Mouse (Mus musculus): ENCODE data around the gene Dffa. TPM values are rescaled to one million over a fixed set of nuclear protein-coding genes. Genes with fewer than 3 reads are reported as not detected.
A peak's percentile ranks its signal among the peaks of the same experiment; 100 is the strongest.

The Dffa gene
- polyA plus RNA-seq, 1 experiment from 2014 or later: 28.1 TPM

DNA sequence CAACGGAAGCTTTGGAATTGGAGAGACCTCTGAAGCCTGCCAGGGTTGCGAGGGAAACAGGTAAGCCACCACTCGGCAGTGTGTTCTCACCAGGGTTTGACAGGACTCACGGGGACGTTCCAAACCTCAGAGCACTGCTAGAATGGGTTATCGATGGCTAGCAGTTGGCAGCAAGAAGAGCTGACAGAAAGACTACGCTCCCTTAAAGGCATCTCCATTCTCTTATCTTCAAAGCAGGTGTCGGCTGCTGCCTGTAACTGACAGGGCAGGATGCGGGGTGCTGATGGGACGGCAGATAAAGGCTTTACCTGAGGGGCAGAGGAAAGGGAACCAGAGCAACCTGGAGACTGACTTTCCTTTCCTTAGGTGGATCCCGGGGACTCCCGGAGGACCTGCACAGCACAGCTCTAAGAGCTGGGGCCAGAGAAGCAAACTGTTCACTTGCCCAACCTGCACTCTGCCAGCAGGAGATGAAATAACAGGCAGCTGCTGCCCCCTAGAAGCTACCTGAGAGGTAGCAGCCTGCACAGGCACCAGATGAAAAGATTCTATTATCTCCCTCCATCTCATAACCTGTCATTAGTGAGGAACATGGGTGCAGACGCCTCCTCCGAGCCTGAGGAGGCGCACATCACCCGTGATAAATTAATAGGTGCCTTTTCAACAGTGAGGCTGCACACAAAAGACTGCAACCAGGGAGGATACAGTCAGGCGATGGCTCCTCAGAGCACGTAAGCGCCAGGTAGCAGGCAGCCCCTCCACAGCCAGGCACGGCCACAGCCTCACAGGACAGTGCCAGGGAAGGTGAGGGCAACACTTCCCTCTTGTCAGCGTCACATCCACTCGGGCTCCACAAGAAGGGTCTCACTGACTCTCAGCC is 37.0 kb upstream of the Dffa start:
- H3K4me2 ChIP-seq (replicated peaks): no peak overlapping the region
- no peak overlapping the region for H3K27ac ChIP-seq
- H3K36me3 ChIP-seq: peaks cover 10% of the 10 kb centered on the region
- no peak overlapping the region for H3K9ac ChIP-seq
- no peak overlapping the region for H3K4me3 ChIP-seq
- WGBS: 80% methylated on average over 22 of the region's 22 CpGs
- no peaks in the 10 kb centered on the region for H3K27me3 ChIP-seq
- peaks cover 4% of the 10 kb centered on the region; the same call in 1 of the 2 replicates for H3K4me1 ChIP-seq
- H3K9me3 ChIP-seq: no peaks in the 10 kb centered on the region
- ATAC-seq (ENCODE audit: insufficient number of reproducible peaks, insufficient read depth, low FRiP score, low TSS enrichment): no peak

DNA sequence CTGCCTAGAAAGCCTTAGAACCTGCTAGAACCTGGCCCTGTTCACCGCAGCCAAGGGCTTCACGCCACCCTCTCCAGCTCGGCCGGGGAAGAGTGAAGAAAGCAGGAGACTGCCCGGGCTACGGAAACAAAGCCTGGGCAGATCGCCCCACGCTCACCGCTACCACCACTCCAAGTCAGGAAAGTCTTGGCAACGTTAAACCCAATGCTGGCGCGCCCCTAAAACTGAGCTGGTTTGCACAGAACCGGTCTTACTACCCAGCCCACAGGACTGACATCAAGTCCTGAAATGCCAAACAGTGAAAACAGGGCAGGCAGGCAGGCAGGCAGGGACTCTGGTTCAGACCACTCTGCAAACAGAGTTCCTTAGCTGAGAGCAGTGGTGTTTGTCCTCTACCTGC is 28.9 kb upstream of the Dffa start:
- ATAC-seq (ENCODE audit: insufficient number of reproducible peaks, insufficient read depth, low FRiP score, low TSS enrichment): no peak
- 93% methylated on average over 13 of the region's 13 CpGs for WGBS
- Histone ChIP-seq H3K4me3 (no peak overlapping the region), H3K4me2 (replicated peaks) (no peak overlapping the region), H3K9ac (no peak overlapping the region), H3K27ac (no peak overlapping the region), H3K4me1 (peaks cover 3% of the 10 kb centered on the region; the same call in 1 of the 2 replicates), H3K36me3 (peaks cover 17% of the 10 kb centered on the region), H3K9me3 (no peaks in the 10 kb centered on the region), H3K27me3 (no peaks in the 10 kb centered on the region)

DNA sequence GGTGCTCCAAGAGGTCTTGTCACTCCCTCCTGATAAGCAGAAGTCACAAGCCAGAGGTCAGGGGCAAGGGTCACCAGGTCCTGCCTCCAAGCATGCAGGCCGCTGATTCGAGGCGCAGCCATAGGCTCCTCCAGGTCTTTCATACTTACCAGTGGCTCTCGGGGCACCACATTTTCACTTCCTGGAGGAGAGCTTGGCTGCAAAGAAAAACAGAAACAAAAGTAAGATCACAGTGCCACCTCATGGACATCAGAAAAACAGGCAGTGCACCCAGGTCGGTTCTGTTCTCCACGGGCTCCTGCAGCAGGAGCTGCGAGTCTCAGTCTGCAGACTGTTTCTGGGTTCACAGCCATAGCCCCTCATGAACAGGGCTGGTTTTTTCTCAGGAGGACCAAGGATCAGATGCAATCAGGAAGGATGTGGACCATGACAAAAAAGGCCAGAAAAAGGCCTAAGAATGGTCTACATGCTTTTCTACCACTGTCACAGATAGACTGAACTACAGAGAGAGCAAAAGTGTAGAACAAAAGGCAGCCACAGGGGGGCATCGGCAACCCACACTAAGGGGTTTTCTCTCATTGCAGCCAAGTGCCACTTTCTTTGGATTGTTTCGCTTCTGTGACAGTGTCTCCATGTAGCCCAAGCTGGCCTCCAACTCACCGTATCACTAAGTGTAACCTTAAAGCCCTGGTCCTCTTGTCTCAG is 27.9 kb upstream of the Dffa start:
- peaks cover 3% of the 10 kb centered on the region; the same call in 1 of the 2 replicates for H3K4me1 ChIP-seq
- no peak overlapping the region for H3K9ac ChIP-seq
- H3K4me2 ChIP-seq (replicated peaks): no peak overlapping the region
- H3K27ac ChIP-seq: no peak overlapping the region
- H3K27me3 ChIP-seq: no peaks in the 10 kb centered on the region
- H3K4me3 ChIP-seq: no peak overlapping the region
- peak; percentile 19; the same call in 1 of the 2 replicates for ATAC-seq (ENCODE audit: insufficient number of reproducible peaks, insufficient read depth, low FRiP score, low TSS enrichment)
- H3K9me3 ChIP-seq: no peaks in the 10 kb centered on the region
- peaks cover 17% of the 10 kb centered on the region for H3K36me3 ChIP-seq
- 23% methylated on average over 10 of the region's 10 CpGs for WGBS

GRCm38 (mm10) chr4:149078261-149078660 is 25.7 kb upstream of the Dffa start:
- WGBS: 52% methylated on average over 4 of the region's 4 CpGs
- H3K4me3 ChIP-seq: no peak overlapping the region
- no peak overlapping the region for H3K4me2 ChIP-seq (replicated peaks)
- H3K9ac ChIP-seq: no peak overlapping the region
- no peaks in the 10 kb centered on the region for H3K9me3 ChIP-seq
- no peaks in the 10 kb centered on the region; the same call in 1 of the 2 replicates for H3K36me3 ChIP-seq
- peaks cover 9% of the 10 kb centered on the region for H3K4me1 ChIP-seq
- no peak for ATAC-seq (ENCODE audit: insufficient number of reproducible peaks, insufficient read depth, low FRiP score, low TSS enrichment)
- H3K27me3 ChIP-seq: no peaks in the 10 kb centered on the region
- H3K27ac ChIP-seq: no peak overlapping the region

GRCm38 (mm10) chr4:149079629-149080028 is 24.3 kb upstream of the Dffa start:
- WGBS: 89% methylated on average over 6 of the region's 6 CpGs
- Histone ChIP-seq H3K4me1 (peaks cover 9% of the 10 kb centered on the region), H3K9ac (no peak overlapping the region), H3K36me3 (no peaks in the 10 kb centered on the region; the same call in 1 of the 2 replicates), H3K4me3 (no peak overlapping the region), H3K27me3 (no peaks in the 10 kb centered on the region), H3K9me3 (no peaks in the 10 kb centered on the region), H3K27ac (no peak overlapping the region), H3K4me2 (replicated peaks) (no peak overlapping the region)
- ATAC-seq (ENCODE audit: insufficient number of reproducible peaks, insufficient read depth, low FRiP score, low TSS enrichment): no peak

DNA sequence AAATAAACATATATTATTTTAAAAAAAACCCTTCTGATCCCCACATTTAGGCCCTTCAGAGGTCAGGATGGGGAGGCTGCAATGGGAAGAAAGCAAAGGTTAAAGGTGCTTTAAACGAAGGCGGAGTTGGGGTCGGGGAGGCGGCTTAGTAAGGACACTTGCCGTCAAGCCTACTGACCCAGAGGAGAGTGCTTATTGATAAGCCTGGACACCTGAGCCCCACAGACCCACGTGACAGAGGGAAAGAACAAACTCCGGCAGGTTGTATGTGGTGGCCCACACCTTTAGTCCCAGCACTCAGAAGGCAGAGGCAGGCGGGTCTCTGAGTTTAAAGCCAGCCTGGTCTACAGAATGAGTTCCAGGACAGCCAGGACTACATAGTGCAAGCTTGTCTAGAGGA is 23.8 kb upstream of the Dffa start:
- Histone ChIP-seq H3K27me3 (no peaks in the 10 kb centered on the region), H3K9ac (no peak overlapping the region), H3K4me1 (peaks cover 9% of the 10 kb centered on the region), H3K4me2 (replicated peaks) (no peak overlapping the region), H3K4me3 (no peak overlapping the region), H3K9me3 (no peaks in the 10 kb centered on the region), H3K36me3 (no peaks in the 10 kb centered on the region; the same call in 1 of the 2 replicates), H3K27ac (no peak overlapping the region)
- WGBS: 89% methylated on average over 8 of the region's 8 CpGs
- ATAC-seq (ENCODE audit: insufficient number of reproducible peaks, insufficient read depth, low FRiP score, low TSS enrichment): no peak

DNA sequence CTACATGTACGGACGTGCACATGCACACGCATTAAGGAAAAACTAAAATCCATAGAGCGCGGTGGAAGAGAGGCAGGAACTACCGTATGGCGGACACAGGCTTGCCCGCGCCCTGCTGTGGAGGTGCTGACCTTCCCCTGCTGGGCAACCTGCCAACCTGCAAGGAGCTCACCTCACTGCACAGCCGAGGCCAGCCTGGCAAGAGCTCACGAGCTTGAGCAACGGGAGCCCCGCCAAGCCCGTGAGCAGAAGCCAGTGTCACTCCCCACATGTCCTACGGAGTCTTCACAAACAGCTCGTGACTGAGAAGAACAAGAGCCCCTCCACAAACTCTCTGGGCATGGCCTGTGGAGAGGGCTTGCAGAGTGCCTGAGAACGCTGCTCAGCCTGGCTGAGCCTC is 22.4 kb upstream of the Dffa start:
- H3K27me3 ChIP-seq: no peaks in the 10 kb centered on the region
- H3K4me2 ChIP-seq (replicated peaks): no peak overlapping the region
- peaks cover 6% of the 10 kb centered on the region; the same call in 1 of the 2 replicates for H3K4me1 ChIP-seq
- H3K9me3 ChIP-seq: no peaks in the 10 kb centered on the region
- H3K36me3 ChIP-seq: no peaks in the 10 kb centered on the region
- ATAC-seq (ENCODE audit: insufficient number of reproducible peaks, insufficient read depth, low FRiP score, low TSS enrichment): no peak
- no peak overlapping the region for H3K4me3 ChIP-seq
- H3K27ac ChIP-seq: no peak overlapping the region
- no peak overlapping the region for H3K9ac ChIP-seq
- 81% methylated on average over 17 of the region's 17 CpGs for WGBS

GRCm38 (mm10) chr4:149085381-149085780 is 18.6 kb upstream of the Dffa start:
- Histone ChIP-seq H3K27ac (no peak overlapping the region), H3K9ac (no peak overlapping the region), H3K36me3 (no peaks in the 10 kb centered on the region), H3K4me1 (peaks cover 6% of the 10 kb centered on the region; the same call in 1 of the 2 replicates), H3K4me3 (no peak overlapping the region), H3K27me3 (no peaks in the 10 kb centered on the region), H3K9me3 (no peaks in the 10 kb centered on the region), H3K4me2 (replicated peaks) (no peak overlapping the region)
- 82% methylated on average over 5 of the region's 5 CpGs for WGBS
- ATAC-seq (ENCODE audit: insufficient number of reproducible peaks, insufficient read depth, low FRiP score, low TSS enrichment): no peak

GRCm38 (mm10) chr4:149091364-149091763 is 12.6 kb upstream of the Dffa start:
- 88% methylated on average over 8 of the region's 8 CpGs for WGBS
- ATAC-seq (ENCODE audit: insufficient number of reproducible peaks, insufficient read depth, low FRiP score, low TSS enrichment): no peak
- Histone ChIP-seq H3K27ac (no peak overlapping the region), H3K27me3 (no peaks in the 10 kb centered on the region), H3K4me2 (replicated peaks) (no peak overlapping the region), H3K9me3 (no peaks in the 10 kb centered on the region), H3K36me3 (peaks cover 15% of the 10 kb centered on the region), H3K9ac (no peak overlapping the region), H3K4me1 (no peaks in the 10 kb centered on the region), H3K4me3 (no peak overlapping the region)

DNA sequence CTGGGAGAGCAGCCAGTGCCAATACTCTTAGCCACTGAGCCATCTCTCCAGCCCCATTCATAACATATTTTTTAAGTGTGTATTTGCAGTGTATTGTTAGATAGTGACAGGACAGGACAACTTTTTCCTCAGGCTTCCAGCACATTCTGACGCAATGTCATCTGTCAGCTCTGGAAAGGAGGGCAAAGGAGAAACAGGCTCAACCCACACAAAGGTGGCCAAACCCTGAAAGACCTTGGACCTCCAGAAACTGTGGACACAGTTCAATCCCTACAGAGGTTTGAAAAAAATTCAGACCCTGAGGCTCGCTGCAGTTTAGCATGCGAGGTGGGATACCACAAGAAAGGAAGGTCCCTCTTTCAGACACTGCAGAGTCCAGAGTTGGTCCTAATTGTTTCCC is 6.0 kb upstream of the Dffa start:
- peaks cover 8% of the 10 kb centered on the region for H3K4me1 ChIP-seq
- no peak overlapping the region for H3K9ac ChIP-seq
- 80% methylated on average over 3 of the region's 3 CpGs for WGBS
- no peaks in the 10 kb centered on the region for H3K27me3 ChIP-seq
- H3K4me3 ChIP-seq: peak overlapping the region; percentile 92; the same call in 1 of the 2 replicates
- no peaks in the 10 kb centered on the region for H3K9me3 ChIP-seq
- H3K4me2 ChIP-seq (replicated peaks): peak overlapping the region; percentile 89
- ATAC-seq (ENCODE audit: insufficient number of reproducible peaks, insufficient read depth, low FRiP score, low TSS enrichment): no peak
- H3K36me3 ChIP-seq: peaks cover 7% of the 10 kb centered on the region; the same call in 1 of the 2 replicates
- H3K27ac ChIP-seq: no peak overlapping the region

GRCm38 (mm10) chr4:149098571-149098970 is 5.4 kb upstream of the Dffa start:
- no peak for ATAC-seq (ENCODE audit: insufficient number of reproducible peaks, insufficient read depth, low FRiP score, low TSS enrichment)
- no peak overlapping the region for H3K27ac ChIP-seq
- H3K27me3 ChIP-seq: no peaks in the 10 kb centered on the region
- peak overlapping the region; percentile 89 for H3K4me2 ChIP-seq (replicated peaks)
- peaks cover 8% of the 10 kb centered on the region for H3K4me1 ChIP-seq
- 8% methylated on average over 11 of the region's 11 CpGs for WGBS
- H3K4me3 ChIP-seq: peak overlapping the region; percentile 92
- 0 out of 2 replicates have a peak, but pooled peaks cover 5% of the 10 kb centered on the region for H3K36me3 ChIP-seq
- H3K9ac ChIP-seq: peak overlapping the region; percentile 86
- H3K9me3 ChIP-seq: no peaks in the 10 kb centered on the region
